Mouse (Mus musculus) olfactory bulb, adult 2 months (tissue): ENCODE data around the gene Elf2.

Source experiments
- CTCF ChIP-seq: fragments of 200-500 bp; IDR thresholded peaks from 2 replicates; pipeline ENCODE4 v1.5.1; 2012; ENCODE audit warnings: low read depth, mild to moderate bottlenecking, low read length, moderate library complexity; ENCODE audit not compliant: insufficient read depth
- POLR2A ChIP-seq: fragments of 200-500 bp; IDR thresholded peaks from 2 replicates; pipeline ENCODE4 v1.6.1; 2012; ENCODE audit warnings: mild to moderate bottlenecking, low read depth, low read length, moderate library complexity; ENCODE audit not compliant: insufficient read depth

- TF ChIP-seq POLR2A: no peak
- no peak for TF ChIP-seq CTCF
Observed at GRCm38 (mm10) chr3:51222302-51222701, 118.2 kb downstream of the Elf2 start.
